Mouse (Mus musculus) CH12.LX (cell line): ENCODE results near the gene Spata3. TPM values are rescaled to one million over a fixed set of nuclear protein-coding genes. Genes with fewer than 3 reads are reported as not detected.

Experiments
- DNase-seq: peaks from one replicate; pipeline ENCODE4 v3.0.0-alpha.2; 2013; ENCODE audit errors: extremely low read depth
- H3K27ac ChIP-seq: 2 replicates; pipeline ENCODE4 v1.5.1; 2012; ENCODE audit warnings: low read depth, mild to moderate bottlenecking, control low read depth, moderate library complexity; ENCODE audit not compliant: insufficient read depth
- H3K27me3 ChIP-seq: replicated peaks from 2 replicates; pipeline ENCODE3; 2012; ENCODE audit warnings: inconsistent platforms
- H3K36me3 ChIP-seq, 2 experiments: replicated peaks in 1 of 2; 2 replicates each; pipeline versions ENCODE3 to v1.6.1; 2012; ENCODE audit warnings: inconsistent platforms in 1 of 2, low read length in 1 of 2, mild to moderate bottlenecking in 1 of 2, mixed read lengths in 1 of 2, moderate library complexity in 1 of 2; ENCODE audit not compliant: control insufficient read depth in 1 of 2, insufficient read depth in 1 of 2
- H3K4me1 ChIP-seq, 2 experiments: 2 replicates each; pipeline ENCODE4 v1.6.1; 2012; ENCODE audit warnings: inconsistent platforms in 1 of 2, moderate library complexity in 1 of 2; ENCODE audit not compliant: insufficient read depth in 2 of 2, control insufficient read depth in 1 of 2
- H3K4me2 ChIP-seq: 2 replicates; pipeline ENCODE4 v1.6.1; 2012; ENCODE audit warnings: low read depth, mild to moderate bottlenecking, control low read depth; ENCODE audit not compliant: poor library complexity, insufficient read depth, severe bottlenecking
- H3K4me3 ChIP-seq, 3 experiments: fragments of 150-350 bp in 1 of 3; sonication (generic) in 1 of 3; replicated peaks in 1 of 3; 2 replicates each; pipeline versions ENCODE3 to v1.5.1; 2011 to 2012; ENCODE audit warnings: low read depth in 2 of 3, low read length in 2 of 3, mild to moderate bottlenecking in 2 of 3, moderate library complexity in 2 of 3, control low read depth in 1 of 3, improper control_type of control experiment in 1 of 3, inconsistent platforms in 1 of 3, mixed read lengths in 1 of 3; ENCODE audit not compliant: poor library complexity in 1 of 3
- H3K79me2 ChIP-seq: replicated peaks from 2 replicates; pipeline ENCODE4 v1.6.1; 2012; ENCODE audit warnings: mild to moderate bottlenecking, moderate library complexity; ENCODE audit not compliant: control insufficient read depth, poor library complexity, insufficient read depth, severe bottlenecking; ENCODE audit errors: extremely low read depth
- H3K9ac ChIP-seq: 2 replicates; pipeline ENCODE4 v1.6.1; 2012; ENCODE audit warnings: low read depth, mild to moderate bottlenecking, control low read depth, moderate library complexity; ENCODE audit not compliant: insufficient read depth
- H3K9me3 ChIP-seq: replicated peaks from 2 replicates; pipeline ENCODE3; 2012; ENCODE audit warnings: low read length, inconsistent platforms, mixed read lengths
- BHLHE40 ChIP-seq: IDR thresholded peaks from 2 replicates; pipeline ENCODE4 v1.6.1; 2011; ENCODE audit warnings: mild to moderate bottlenecking, low read depth, low read length, improper control_type of control experiment
- CHD2 ChIP-seq: IDR thresholded peaks from 2 replicates; pipeline ENCODE4 v1.6.1; 2011; ENCODE audit warnings: low read length, improper control_type of control experiment
- CTCF ChIP-seq, 2 experiments: IDR thresholded peaks in 1 of 2; conservative IDR thresholded peaks in 1 of 2; 2 replicates each; pipeline ENCODE4 v1.5.1; 2011 to 2012; ENCODE audit warnings: low read depth in 2 of 2, low read length in 2 of 2, improper control_type of control experiment in 1 of 2, inconsistent platforms in 1 of 2, mild to moderate bottlenecking in 1 of 2, moderate library complexity in 1 of 2
- E2F4 ChIP-seq: IDR thresholded peaks from 2 replicates; pipeline ENCODE4 v1.6.1; 2011; ENCODE audit warnings: low read depth, low read length, improper control_type of control experiment; ENCODE audit not compliant: insufficient replicate concordance
- EP300 ChIP-seq: IDR thresholded peaks from 2 replicates; pipeline ENCODE4 v1.6.1; 2011; ENCODE audit warnings: low read length, improper control_type of control experiment
- JUN ChIP-seq: IDR thresholded peaks from 2 replicates; pipeline ENCODE4 v1.6.1; 2011; ENCODE audit warnings: low read depth, mild to moderate bottlenecking, low read length, improper control_type of control experiment, moderate library complexity; ENCODE audit not compliant: insufficient read depth
- MEF2A ChIP-seq: IDR thresholded peaks from 2 replicates; pipeline ENCODE4 v1.6.1; 2014; ENCODE audit warnings: low read depth, mild to moderate bottlenecking, inconsistent platforms, low read length, improper control_type of control experiment, borderline replicate concordance
- MYC ChIP-seq: IDR thresholded peaks from 2 replicates; pipeline ENCODE4 v1.6.1; 2011; ENCODE audit warnings: low read depth, mild to moderate bottlenecking, improper control_type of control experiment, low read length
- PAX5 ChIP-seq: IDR thresholded peaks from 2 replicates; pipeline ENCODE4 v1.6.1; 2012; ENCODE audit warnings: low read length, inconsistent platforms, mixed read lengths
- POLR2AphosphoS2 ChIP-seq: IDR thresholded peaks from 2 replicates; pipeline ENCODE4 v1.6.1; 2011; ENCODE audit warnings: low read depth, low read length, improper control_type of control experiment
- RAD21 ChIP-seq: IDR thresholded peaks from 2 replicates; pipeline ENCODE4 v1.6.1; 2011; ENCODE audit warnings: low read depth, mild to moderate bottlenecking, low read length, improper control_type of control experiment, moderate library complexity
- RCOR1 ChIP-seq: conservative IDR thresholded peaks from 2 replicates; pipeline ENCODE4 v1.6.1; 2012; ENCODE audit warnings: low read depth, mild to moderate bottlenecking, inconsistent platforms, low read length, improper control_type of control experiment
- SMC3 ChIP-seq: IDR thresholded peaks from 2 replicates; pipeline ENCODE4 v1.6.1; 2011; ENCODE audit warnings: low read depth, low read length, improper control_type of control experiment
- TBP ChIP-seq: conservative IDR thresholded peaks from 2 replicates; pipeline ENCODE4 v1.6.1; 2011; ENCODE audit warnings: low read depth, low read length, improper control_type of control experiment
- USF1 ChIP-seq: IDR thresholded peaks from 2 replicates; pipeline ENCODE4 v1.6.1; 2014; ENCODE audit warnings: low read depth, mild to moderate bottlenecking, inconsistent platforms, low read length, improper control_type of control experiment
- USF2 ChIP-seq: conservative IDR thresholded peaks from 2 replicates; pipeline ENCODE4 v1.6.1; 2011; ENCODE audit warnings: low read depth, low read length, improper control_type of control experiment
- ZC3H11A ChIP-seq: IDR thresholded peaks from 2 replicates; pipeline ENCODE4 v1.6.1; 2012; ENCODE audit warnings: low read depth, mild to moderate bottlenecking, inconsistent platforms, low read length, improper control_type of control experiment
- ZMIZ1 ChIP-seq: IDR thresholded peaks from 2 replicates; pipeline ENCODE4 v1.6.1; 2012; ENCODE audit warnings: low read depth, mild to moderate bottlenecking, inconsistent platforms, low read length, improper control_type of control experiment
- dilution Hi-C: fragments of 300-500 bp; cut with MboI; formaldehyde crosslinking; loops from 2 replicates; pipeline ENCODE4 v1.14.3; 2020; ENCODE audit warnings: low sequenced_read_pairs; ENCODE audit not compliant: extremely low pct_unique_long_range_greater_than_20kb, extremely low pct_ligation_motif_present
- in situ Hi-C: fragments of 300-500 bp; cut with MboI; formaldehyde crosslinking; loops from 3 replicates; pipeline ENCODE4 v1.14.3; 2019; ENCODE audit warnings: low sequenced_read_pairs, low pct_ligation_motif_present, low pct_unique_long_range_greater_than_20kb, mixed read lengths
- polyA plus RNA-seq: library from polyadenylated mRNA; unstranded; fragments of >175 nt; gene quantifications from 2 replicates; pipeline ENCODE4 v1.2.1, GENCODE M21; 2012; ENCODE audit warnings: low read depth; ENCODE audit not compliant: insufficient read length
- total RNA-seq, 2 experiments: library from RNA; depleted of rRNA; stranded (reverse); fragments of 300-350 nt in 1 of 2; fragments of >200 nt in 1 of 2; gene quantifications; 2 replicates each; pipeline ENCODE4 v1.2.3; 2012 to 2014

The Spata3 gene
- total and polyA plus RNA-seq, 3 experiments: not detected

- in situ Hi-C loops: no loop called here
- Histone ChIP-seq H3K36me3 (no peaks in the 10 kb centered on the region), H3K79me2 (no peaks in the 10 kb centered on the region), H3K4me1 (peaks cover 4 to 14% of the 10 kb centered on the region in 2 experiments), H3K27ac (no peak overlapping the region), H3K27me3 (no peaks in the 10 kb centered on the region), H3K4me3 (no peak overlapping the region), H3K9me3 (no peaks in the 10 kb centered on the region), H3K9ac (no peak overlapping the region), H3K4me2 (no peak overlapping the region)
- TF ChIP-seq RAD21 (peak; percentile 70), USF2 (no peak), CTCF (conservative IDR thresholded peaks at IDR 0.05 in 1 of 2, IDR thresholded peaks at IDR 0.05 in 1 of 2; ENCODE audit: low read depth in 2 of 2, low read length in 2 of 2) (peak in 1 of 2 experiments; percentile 75; a peak in 2 of 4 replicates), SMC3 (peak; percentile 80)
- DNase-seq: peak; percentile 29
- dilution Hi-C loops: no loop called here
Measured at GRCm38 (mm10) chr1:86021365-86021989, 4.9 kb downstream of the Spata3 start.

- DNase-seq: no peak
- Histone ChIP-seq H3K4me1 (0 out of 4 replicates have a peak, but pooled peaks cover 0 to 2% of the 10 kb centered on the region in 2 experiments), H3K27me3 (peaks cover 23% of the 10 kb centered on the region), H3K4me2 (no peak overlapping the region), H3K4me3 (no peak overlapping the region), H3K36me3 (no peaks in the 10 kb centered on the region), H3K9me3 (no peaks in the 10 kb centered on the region), H3K79me2 (no peaks in the 10 kb centered on the region), H3K27ac (no peak overlapping the region), H3K9ac (no peak overlapping the region)
- in situ Hi-C loops: no loop called here
- dilution Hi-C loops: no loop called here
- TF ChIP-seq RCOR1 (no peak), CHD2 (no peak), BHLHE40 (no peak), MYC (no peak), USF2 (no peak), JUN (no peak), CTCF (conservative IDR thresholded peaks at IDR 0.05 in 1 of 2, IDR thresholded peaks at IDR 0.05 in 1 of 2; ENCODE audit: low read depth in 2 of 2, low read length in 2 of 2) (no peak), PAX5 (no peak), E2F4 (no peak), MEF2A (no peak), ZC3H11A (no peak), RAD21 (no peak), POLR2AphosphoS2 (no peak), EP300 (no peak), TBP (no peak), USF1 (no peak), ZMIZ1 (no peak)
- TF ChIP-seq, all 38 proteins: peak for 0
Measured at GRCm38 (mm10) chr1:86032273-86032987, 15.8 kb downstream of the Spata3 start.
